Mouse (Mus musculus) hindbrain, postnatal 0 days (tissue): ENCODE measurements around the gene Ccdc71. TPM values are rescaled to one million over a fixed set of nuclear protein-coding genes. Genes with fewer than 3 reads are reported as not detected.

Experiments used
- ATAC-seq: fragments of 200-750 bp; cut with Nextera tagmentation; 2 replicates; pipeline ENCODE4 v1.8.0; 2017; ENCODE audit warnings: mild to moderate bottlenecking, moderate TSS enrichment, moderate library complexity
- DNase-seq: peaks from one replicate; pipeline ENCODE4 v3.0.0-alpha.2; 2015; ENCODE audit warnings: low spot score
- H3K27ac ChIP-seq: fragments of 300-500 bp; sonication (generic); 2 replicates; pipeline ENCODE4 v1.5.1; 2014; ENCODE audit warnings: mild to moderate bottlenecking
- H3K27me3 ChIP-seq: fragments of 300-500 bp; sonication (generic); 2 replicates; pipeline ENCODE4 v1.6.1; 2014; ENCODE audit warnings: low read length, mixed read lengths; ENCODE audit not compliant: insufficient read depth
- H3K36me3 ChIP-seq: fragments of 300-500 bp; sonication (generic); 2 replicates; pipeline ENCODE4 v1.6.1; 2014; ENCODE audit warnings: low read length, mixed read lengths; ENCODE audit not compliant: insufficient read depth
- H3K4me1 ChIP-seq: fragments of 300-500 bp; sonication (generic); 2 replicates; pipeline ENCODE4 v1.6.1; 2014; ENCODE audit warnings: antibody characterized with exemption, low read length, mixed read lengths; ENCODE audit not compliant: insufficient read depth
- H3K4me2 ChIP-seq: fragments of 300-500 bp; sonication (generic); 2 replicates; pipeline ENCODE4 v1.6.1; 2014; ENCODE audit warnings: low read depth, mild to moderate bottlenecking, low read length, moderate library complexity, mixed read lengths
- H3K4me3 ChIP-seq: fragments of 300-500 bp; sonication (generic); 2 replicates; pipeline ENCODE4 v1.5.1; 2014; ENCODE audit warnings: low read length
- H3K9ac ChIP-seq: fragments of 300-500 bp; sonication (generic); replicated peaks from 2 replicates; pipeline ENCODE4 v1.6.1; 2014; ENCODE audit warnings: mild to moderate bottlenecking, low read length, moderate library complexity, mixed read lengths
- H3K9me3 ChIP-seq: fragments of 300-500 bp; sonication (generic); 2 replicates; pipeline ENCODE4 v1.6.1; 2016; ENCODE audit warnings: low read length, mixed read lengths
- CTCF ChIP-seq: IDR thresholded peaks from 2 replicates; pipeline ENCODE4 v1.5.1; 2016; ENCODE audit warnings: antibody characterized with exemption, control low read depth, low read depth
- WGBS: fragments of 180-500 bp; shearing (Covaris S2); extraction: QIAGEN DNeasy Blood & Tissue Kit; methylation state at CpG from one replicate; pipeline ENCODE4 v1.1.7; 2014; 5-methylcytosine and 5-hydroxymethylcytosine counted together
- polyA plus RNA-seq: library from polyadenylated mRNA; unstranded; fragments of >200 nt; fragmentation: Nextera tagmentation; extraction: Ambion mirVana; gene quantifications from 2 replicates; pipeline ENCODE4 v1.2.1, GENCODE M21; 2015
- total RNA-seq: library from RNA; depleted of rRNA; stranded (reverse); fragments of >200 nt; gene quantifications from 2 replicates; pipeline ENCODE4 v1.2.3, GENCODE M21; 2014

The Ccdc71 gene
- total and polyA plus RNA-seq, 2 experiments from 2014 or later = 37.2 to 55.9 TPM

- no peaks in the 10 kb centered on the region for H3K9me3 ChIP-seq
- 0 out of 2 replicates have a peak overlapping the region, but pooled peaks have one; percentile 56 for H3K4me3 ChIP-seq
- H3K27ac ChIP-seq = peak overlapping the region; percentile 74
- no peak for ATAC-seq
- peak overlapping the region; percentile 4; the same call in 1 of the 2 replicates for H3K9ac ChIP-seq
- H3K36me3 ChIP-seq = peaks cover 5% of the 10 kb centered on the region; the same call in 1 of the 2 replicates
- no peak for TF ChIP-seq CTCF
- DNase-seq = no peak
- H3K4me1 ChIP-seq = peaks cover 27% of the 10 kb centered on the region
- 73% methylated on average over 6 of the region's 6 CpGs for WGBS
- H3K4me2 ChIP-seq = peak overlapping the region; percentile 79
- H3K27me3 ChIP-seq = no peaks in the 10 kb centered on the region
Observed at GRCm38 (mm10) chr9:108451170-108451493, 9.2 kb upstream of the Ccdc71 start.

GRCm38 (mm10) chr9:108451519-108452160 is 8.7 kb upstream of the Ccdc71 start:
- Histone ChIP-seq H3K9me3 (no peaks in the 10 kb centered on the region), H3K4me3 (peak overlapping the region; percentile 56), H3K27me3 (no peaks in the 10 kb centered on the region), H3K36me3 (peaks cover 5% of the 10 kb centered on the region; the same call in 1 of the 2 replicates), H3K27ac (peak overlapping the region; percentile 74), H3K9ac (peak overlapping the region; percentile 66), H3K4me1 (peaks cover 27% of the 10 kb centered on the region), H3K4me2 (peak overlapping the region; percentile 79)
- no peak for TF ChIP-seq CTCF
- DNase-seq = peak; percentile 7
- WGBS = 47% methylated on average over 6 of the region's 6 CpGs
- no peak for ATAC-seq

DNA sequence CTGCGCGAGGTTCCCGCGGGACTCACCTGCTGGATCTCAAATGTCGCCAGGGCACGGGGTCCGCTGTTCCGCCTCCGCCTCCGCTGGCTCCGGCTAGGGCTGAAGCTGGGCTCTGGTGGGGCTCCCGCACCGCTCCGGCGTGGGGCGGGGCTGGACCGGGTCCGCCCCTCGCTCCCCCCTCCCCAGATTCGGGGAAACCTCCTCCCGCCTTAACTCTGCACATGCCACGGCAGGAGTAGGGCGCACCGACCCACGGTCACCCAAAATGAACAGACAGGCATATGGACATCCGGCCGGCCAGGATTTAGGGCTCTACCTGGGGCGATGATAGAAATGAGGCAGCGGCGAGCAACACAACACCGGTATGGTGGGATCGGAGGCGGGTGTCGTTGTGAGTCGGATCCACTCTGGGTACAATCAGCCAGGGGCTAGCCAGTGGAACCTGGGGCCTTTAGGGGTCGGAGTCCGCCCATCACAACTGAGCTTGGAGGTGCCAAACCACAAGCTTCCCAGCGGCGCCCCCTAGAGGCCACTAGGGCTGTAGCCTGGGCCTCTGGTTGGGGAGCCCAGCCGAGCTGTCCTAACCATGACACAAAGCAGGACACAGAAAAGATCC is 7.9 kb upstream of the Ccdc71 start:
- Histone ChIP-seq H3K4me2 (peak overlapping the region; percentile 79), H3K36me3 (peaks cover 5% of the 10 kb centered on the region; the same call in 1 of the 2 replicates), H3K27me3 (no peaks in the 10 kb centered on the region), H3K4me3 (peak overlapping the region; percentile 56), H3K4me1 (peaks cover 27% of the 10 kb centered on the region), H3K9me3 (no peaks in the 10 kb centered on the region), H3K9ac (peak overlapping the region; percentile 66), H3K27ac (peak overlapping the region; percentile 74)
- peak; percentile 93 for TF ChIP-seq CTCF
- WGBS = under 1% methylated on average over 40 of the region's 40 CpGs
- DNase-seq (peak; percentile 95), ATAC-seq (peak; percentile 92)

GRCm38 (mm10) chr9:108452911-108453310 is 7.4 kb upstream of the Ccdc71 start:
- no peaks in the 10 kb centered on the region for H3K9me3 ChIP-seq
- peak overlapping the region; percentile 79 for H3K4me2 ChIP-seq
- ATAC-seq (peak; percentile 55), DNase-seq (no peak)
- TF ChIP-seq CTCF = no peak
- peak overlapping the region; percentile 56 for H3K4me3 ChIP-seq
- peak overlapping the region; percentile 74 for H3K27ac ChIP-seq
- 32% methylated on average over 6 of the region's 6 CpGs for WGBS
- peaks cover 27% of the 10 kb centered on the region for H3K4me1 ChIP-seq
- H3K36me3 ChIP-seq = peaks cover 5% of the 10 kb centered on the region; the same call in 1 of the 2 replicates
- H3K27me3 ChIP-seq = no peaks in the 10 kb centered on the region
- H3K9ac ChIP-seq = peak overlapping the region; percentile 66

DNA sequence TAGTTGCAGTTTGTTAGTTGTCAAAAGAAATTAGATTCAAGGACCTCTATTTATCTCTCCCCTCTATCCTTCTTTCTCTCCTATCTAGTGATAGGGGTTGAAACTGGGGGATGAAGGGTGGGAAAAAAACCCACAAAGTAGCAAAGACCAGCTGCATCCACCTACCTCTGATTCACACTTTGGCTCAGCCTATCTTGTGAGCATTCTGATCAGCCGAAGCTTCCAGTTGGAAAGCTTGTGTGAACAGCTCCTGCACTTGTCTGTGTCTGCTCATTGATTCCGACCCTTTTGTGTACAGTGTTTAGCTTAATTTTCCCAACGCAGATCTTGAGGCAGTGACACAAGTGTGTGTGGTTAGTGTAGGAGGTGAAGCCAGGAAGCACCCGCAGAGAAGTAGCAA is 6.9 kb upstream of the Ccdc71 start:
- peak overlapping the region; percentile 74; the same call in 1 of the 2 replicates for H3K27ac ChIP-seq
- H3K9me3 ChIP-seq = no peaks in the 10 kb centered on the region
- no peak for ATAC-seq
- 59% methylated on average over 4 of the region's 4 CpGs for WGBS
- peak overlapping the region; percentile 79 for H3K4me2 ChIP-seq
- no peaks in the 10 kb centered on the region for H3K27me3 ChIP-seq
- DNase-seq = no peak
- H3K9ac ChIP-seq = peak overlapping the region; percentile 66; the same call in 1 of the 2 replicates
- TF ChIP-seq CTCF = no peak
- peaks cover 3% of the 10 kb centered on the region; the same call in 1 of the 2 replicates for H3K36me3 ChIP-seq
- H3K4me3 ChIP-seq = no peak overlapping the region; the same call in 1 of the 2 replicates
- peaks cover 27% of the 10 kb centered on the region for H3K4me1 ChIP-seq

DNA sequence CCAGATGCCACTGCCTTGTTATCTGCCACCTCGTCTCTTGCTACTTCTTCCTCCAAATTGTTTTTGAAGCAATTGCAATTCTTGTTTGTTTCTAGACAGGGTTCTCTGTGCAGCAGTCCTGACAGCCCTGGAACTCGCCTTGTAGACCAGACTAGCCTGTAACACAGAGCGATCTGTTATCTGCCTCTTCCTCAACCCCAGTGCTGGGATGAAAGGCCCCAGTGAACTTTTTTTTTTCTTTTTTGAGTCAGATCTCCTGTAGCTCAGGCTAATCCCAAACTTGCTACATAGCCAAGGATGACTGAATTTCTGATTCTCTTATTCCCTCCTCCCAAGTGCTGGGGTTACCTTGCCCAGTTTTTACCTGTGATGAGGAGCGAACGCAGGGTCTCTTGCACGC is 5.9 kb upstream of the Ccdc71 start:
- no peak for DNase-seq
- Histone ChIP-seq H3K36me3 (no peaks in the 10 kb centered on the region), H3K4me3 (no peak overlapping the region), H3K9me3 (no peaks in the 10 kb centered on the region), H3K27ac (no peak overlapping the region), H3K9ac (no peak overlapping the region), H3K4me1 (peaks cover 26% of the 10 kb centered on the region), H3K4me2 (no peak overlapping the region), H3K27me3 (no peaks in the 10 kb centered on the region)
- 86% methylated on average over 6 of the region's 6 CpGs for WGBS
- no peak for TF ChIP-seq CTCF
- no peak for ATAC-seq
